Mouse (Mus musculus): ENCODE measurements at regions not wholly inside any gene's neighbourhood (a gene's known extent, or its start where the extent isn't known, plus 50 kb on each side); places are given as distances from the start of the nearest gene placed in this dataset.

DNA sequence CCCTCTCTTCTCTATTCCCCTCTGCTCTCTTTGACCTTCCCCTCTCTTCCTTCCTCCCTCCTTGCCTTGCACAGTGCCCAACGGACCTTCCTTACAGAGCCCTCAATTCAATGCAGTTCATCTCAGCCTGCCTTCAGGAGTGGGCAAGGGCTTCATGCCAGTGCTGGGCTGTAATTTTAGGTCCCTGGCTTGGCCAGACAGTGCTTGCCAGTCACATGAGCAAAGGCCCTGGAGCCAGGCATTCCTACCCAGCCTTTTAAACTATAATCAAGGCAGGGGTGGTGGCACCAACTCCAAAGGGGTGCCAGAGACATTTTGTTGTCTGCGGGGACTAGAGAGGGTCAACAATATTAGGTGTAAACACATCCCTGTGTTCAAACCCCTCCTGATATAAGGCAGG lies 150.9 kb downstream of the Efnb1 start:
- no peak for TF ChIP-seq CTCF (IDR thresholded peaks at IDR 0.05)
- TF ChIP-seq POLR2A (IDR thresholded peaks at IDR 0.05; ENCODE audit: insufficient read depth, low read depth, low read length) = no peak

Data from heart, adult 2 months (tissue).